Mouse (Mus musculus) lung, postnatal 0 days (tissue): ENCODE measurements around the gene Dock10.

Source experiments
- CTCF ChIP-seq: IDR thresholded peaks from 2 replicates; pipeline ENCODE4 v1.5.1; 2016; ENCODE audit warnings: antibody characterized with exemption, mild to moderate bottlenecking
- EP300 ChIP-seq: IDR thresholded peaks from 2 replicates; pipeline ENCODE4 v1.6.1; 2016; ENCODE audit warnings: antibody characterized with exemption, mild to moderate bottlenecking, control low read depth

GRCm38 (mm10) chr1:80633536-80633935, 124.8 kb downstream of the Dock10 start:
- TF ChIP-seq CTCF (no peak), EP300 (no peak)
